Mouse (Mus musculus): ENCODE measurements around the gene Zranb2. TPM values are rescaled to one million over a fixed set of nuclear protein-coding genes. Genes with fewer than 3 reads are reported as not detected.

The Zranb2 gene
- polyA plus RNA-seq (2016; fragmentation: Nextera tagmentation; extraction: Ambion mirVana): 78.6 and 95.8 TPM in 2 replicates

DNA sequence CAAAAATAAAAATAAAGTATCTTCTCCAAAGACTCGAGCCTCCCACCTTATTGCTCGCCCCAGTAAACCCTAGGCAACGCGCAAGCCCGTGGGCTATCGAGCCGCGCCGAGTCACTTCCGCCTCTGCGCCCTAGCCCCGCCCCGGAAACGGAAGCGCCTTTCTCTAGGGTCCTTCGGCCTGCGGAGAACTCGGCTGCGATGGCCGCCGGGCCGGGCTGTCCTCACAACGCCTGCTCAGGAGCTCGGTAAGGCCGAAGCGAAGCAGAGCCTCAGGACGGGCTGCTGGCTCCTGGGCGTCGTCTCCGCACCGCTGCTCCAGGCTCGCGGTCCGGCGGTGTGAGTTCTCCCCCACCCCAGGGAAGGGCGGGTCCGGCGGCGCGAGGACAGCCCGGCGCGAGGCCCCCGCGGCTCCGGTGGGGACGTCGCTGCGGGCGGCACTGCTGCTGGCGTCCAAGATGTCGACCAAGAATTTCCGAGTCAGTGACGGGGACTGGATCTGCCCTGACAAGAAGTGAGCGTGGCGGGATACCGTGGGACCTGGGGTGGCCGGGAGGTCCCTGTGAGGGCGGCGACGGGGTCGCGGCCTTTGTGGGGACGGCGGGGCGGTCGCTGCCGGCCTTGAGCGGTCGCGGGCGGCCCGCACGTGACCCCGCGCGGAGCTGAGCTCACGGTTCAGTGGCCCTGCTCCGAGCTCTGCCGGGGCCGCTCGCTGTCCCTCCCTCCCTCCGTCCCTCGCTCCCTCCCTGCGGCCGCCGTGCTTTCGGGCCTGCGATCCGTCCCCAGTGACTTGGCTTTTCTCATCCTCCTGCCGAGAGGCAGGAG lies at the start of gene Zranb2:
Zranb2 (plus strand) TSS at position 197 of the 822 bp plus-strand sequence.
- peak within 1 kb of the TSS; percentile 86 for H3K4me3 ChIP-seq
- H3K27ac ChIP-seq: peak within 1 kb of the TSS; percentile 96
- peaks cover 3% of the 10 kb centered on the region; the same call in 1 of the 2 replicates for H3K4me1 ChIP-seq
- peak; percentile 95 for DNase-seq (ENCODE audit: low spot score)
- H3K9me3 ChIP-seq: no peaks in the 10 kb centered on the region
- H3K27me3 ChIP-seq (ENCODE audit: insufficient read depth, poor library complexity, severe bottlenecking): peaks cover 36% of the 10 kb centered on the region
- WGBS: under 1% methylated on average over 90 of the region's 91 CpGs
- peaks cover 23% of the 10 kb centered on the region for H3K36me3 ChIP-seq

DNA sequence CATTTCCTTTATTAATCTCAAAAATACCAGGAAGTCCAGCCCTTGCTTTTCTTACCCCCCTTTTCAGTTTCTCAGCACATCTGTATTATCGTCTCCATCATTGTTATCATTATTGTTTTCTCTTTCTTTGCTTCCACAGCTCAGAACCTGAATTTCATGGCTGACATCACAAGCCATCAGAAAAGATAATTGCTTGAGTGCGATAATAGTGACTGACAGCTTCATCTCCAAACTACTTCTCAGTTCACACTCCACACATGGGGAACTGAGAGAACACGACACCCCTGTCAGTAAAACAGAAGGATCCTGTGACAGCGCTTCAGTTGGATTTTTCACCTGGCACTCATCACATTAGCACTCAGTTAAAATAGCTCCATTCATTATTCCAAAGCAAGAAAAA lies 41.9 kb upstream of the Zranb2 start:
- H3K4me3 ChIP-seq: no peak overlapping the region
- H3K27me3 ChIP-seq (ENCODE audit: insufficient read depth, poor library complexity, severe bottlenecking): no peaks in the 10 kb centered on the region
- H3K36me3 ChIP-seq: no peaks in the 10 kb centered on the region
- no peak for DNase-seq (ENCODE audit: low spot score)
- WGBS: 40% methylated on average over 4 of the region's 4 CpGs
- peaks cover 5% of the 10 kb centered on the region; the same call in 1 of the 2 replicates for H3K4me1 ChIP-seq
- H3K27ac ChIP-seq: no peak overlapping the region
- H3K9me3 ChIP-seq: no peaks in the 10 kb centered on the region

DNA sequence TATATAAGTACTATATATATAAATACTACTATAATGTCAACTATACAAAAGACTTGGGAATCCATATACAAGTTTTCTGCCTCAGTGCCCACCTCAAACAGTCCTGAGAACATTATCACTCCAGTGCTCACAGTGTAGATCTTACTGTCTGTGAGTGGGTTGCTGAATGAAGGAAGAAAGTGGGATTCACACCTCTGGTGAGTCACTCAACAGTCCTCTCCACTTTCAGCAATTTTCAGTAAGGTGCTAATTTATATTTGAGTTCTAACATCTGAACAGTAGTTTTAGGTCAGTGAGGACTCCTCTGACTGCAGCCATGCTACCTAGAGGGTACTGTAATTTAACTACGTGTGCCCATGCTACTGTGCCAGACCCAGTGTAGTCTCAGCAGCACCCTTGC lies 31.7 kb upstream of the Zranb2 start:
- no peak overlapping the region for H3K27ac ChIP-seq
- no peak overlapping the region for H3K4me3 ChIP-seq
- no peaks in the 10 kb centered on the region for H3K9me3 ChIP-seq
- no peak for DNase-seq (ENCODE audit: low spot score)
- no peaks in the 10 kb centered on the region for H3K4me1 ChIP-seq
- no peaks in the 10 kb centered on the region for H3K27me3 ChIP-seq (ENCODE audit: insufficient read depth, poor library complexity, severe bottlenecking)
- 80% methylated on average over 1 of the region's 1 CpGs for WGBS
- H3K36me3 ChIP-seq: no peaks in the 10 kb centered on the region

DNA sequence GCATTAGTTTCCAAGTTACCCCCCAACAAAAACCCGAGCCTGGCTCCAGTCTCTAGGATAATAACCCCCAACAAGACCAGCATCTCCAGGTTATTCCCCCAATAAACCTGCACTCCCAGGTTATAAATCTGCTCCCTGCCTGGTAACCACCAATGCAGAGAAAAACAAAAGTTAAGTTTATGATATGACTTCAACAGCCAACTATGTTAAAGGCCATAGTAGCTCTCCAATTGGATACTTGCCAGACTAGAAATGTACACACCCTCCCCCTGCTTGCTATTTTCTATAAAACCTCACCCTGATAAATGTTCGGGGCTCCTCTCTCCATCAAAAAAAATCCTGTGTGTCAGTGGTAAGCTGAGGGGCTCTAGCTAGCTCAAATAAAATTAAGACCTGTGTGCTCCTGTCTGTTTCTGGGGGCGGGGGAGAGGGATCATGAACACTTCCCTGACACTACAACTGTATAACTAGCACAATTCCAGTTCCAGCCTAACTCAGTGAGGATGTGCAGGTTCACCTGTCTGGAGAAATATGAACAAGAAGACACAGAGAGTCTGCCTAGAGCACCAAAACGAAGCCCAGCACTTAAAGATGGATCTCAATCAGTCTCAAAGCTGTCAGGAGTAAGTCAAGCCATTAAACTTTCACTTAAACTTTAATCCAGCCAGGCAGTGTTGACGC lies 19.7 kb upstream of the Zranb2 start:
- no peaks in the 10 kb centered on the region for H3K27me3 ChIP-seq (ENCODE audit: insufficient read depth, poor library complexity, severe bottlenecking)
- WGBS: 68% methylated on average over 5 of the region's 5 CpGs
- no peaks in the 10 kb centered on the region for H3K36me3 ChIP-seq
- H3K9me3 ChIP-seq: no peaks in the 10 kb centered on the region
- no peak overlapping the region for H3K4me3 ChIP-seq
- no peak for DNase-seq (ENCODE audit: low spot score)
- H3K4me1 ChIP-seq: peaks cover 12% of the 10 kb centered on the region
- no peak overlapping the region for H3K27ac ChIP-seq

DNA sequence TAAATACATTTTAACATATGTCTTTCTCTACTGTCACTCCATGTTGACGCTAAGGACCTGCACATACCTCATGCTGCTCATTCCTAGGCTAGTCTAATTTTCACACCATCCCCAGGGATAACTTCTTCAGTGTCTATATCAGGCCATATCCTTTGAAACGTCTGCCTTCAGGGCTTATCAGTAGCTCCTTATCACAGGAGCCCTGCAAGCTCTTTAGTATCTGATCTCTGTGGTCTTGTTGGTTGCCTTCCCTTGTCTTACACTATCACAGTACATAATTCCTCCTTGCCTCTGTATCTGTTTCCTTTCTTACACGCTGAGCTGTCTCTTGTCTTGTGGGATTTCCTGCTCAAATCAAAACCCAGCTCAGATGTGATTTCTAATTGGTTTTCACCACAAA lies 17.5 kb upstream of the Zranb2 start:
- no peak for DNase-seq (ENCODE audit: low spot score)
- Histone ChIP-seq H3K27ac (no peak overlapping the region), H3K4me1 (peaks cover 12% of the 10 kb centered on the region), H3K36me3 (no peaks in the 10 kb centered on the region), H3K9me3 (no peaks in the 10 kb centered on the region), H3K4me3 (no peak overlapping the region), H3K27me3 (ENCODE audit: insufficient read depth, poor library complexity, severe bottlenecking) (no peaks in the 10 kb centered on the region)
- 17% methylated on average over 3 of the region's 3 CpGs for WGBS

DNA sequence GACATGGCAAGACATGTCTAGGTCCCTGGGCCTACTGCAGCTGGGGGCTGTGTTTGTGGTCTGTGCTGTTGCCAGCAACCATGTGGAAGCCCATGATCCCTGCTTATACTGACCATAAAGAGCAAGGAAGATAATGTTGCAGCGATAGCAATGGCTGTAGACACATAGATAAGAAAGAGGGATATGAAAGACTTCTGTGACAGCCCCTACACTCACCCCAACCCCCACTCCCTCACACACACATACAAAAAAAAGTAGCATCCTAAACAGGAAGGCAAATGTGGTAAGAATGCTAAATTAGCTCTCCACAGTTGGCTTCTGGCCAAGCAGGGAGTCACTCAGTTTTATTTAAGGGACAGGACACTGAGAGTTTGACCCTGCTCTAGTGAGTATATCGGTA lies 16.0 kb upstream of the Zranb2 start:
- DNase-seq (ENCODE audit: low spot score): no peak
- WGBS: 40% methylated on average over 2 of the region's 2 CpGs
- Histone ChIP-seq H3K27ac (no peak overlapping the region), H3K27me3 (ENCODE audit: insufficient read depth, poor library complexity, severe bottlenecking) (0 out of 2 replicates have a peak, but pooled peaks cover 7% of the 10 kb centered on the region), H3K4me1 (peaks cover 12% of the 10 kb centered on the region), H3K9me3 (no peaks in the 10 kb centered on the region), H3K4me3 (no peak overlapping the region), H3K36me3 (no peaks in the 10 kb centered on the region)

DNA sequence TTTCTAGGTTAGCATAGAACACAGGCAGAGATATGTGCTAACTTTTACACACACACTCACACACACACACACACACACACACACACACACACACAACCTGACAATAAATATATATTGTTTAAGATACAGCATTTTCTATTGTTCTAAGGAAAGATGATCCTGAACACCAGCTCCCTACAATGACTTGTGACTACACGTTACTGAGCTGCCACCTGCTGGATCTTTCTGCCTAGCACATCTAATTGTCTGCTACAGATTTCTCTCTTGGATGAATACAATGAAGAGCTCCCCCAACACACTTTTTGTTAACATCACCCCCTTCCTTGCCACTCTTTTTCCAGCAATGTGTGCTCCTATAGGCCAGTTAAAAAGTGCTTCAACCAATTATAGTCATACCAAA lies 13.5 kb upstream of the Zranb2 start:
- H3K4me1 ChIP-seq: peaks cover 12% of the 10 kb centered on the region
- H3K4me3 ChIP-seq: no peak overlapping the region
- H3K36me3 ChIP-seq: no peaks in the 10 kb centered on the region
- WGBS: 0% methylated on average over 1 of the region's 1 CpGs
- H3K27ac ChIP-seq: no peak overlapping the region
- H3K27me3 ChIP-seq (ENCODE audit: insufficient read depth, poor library complexity, severe bottlenecking): peaks cover 25% of the 10 kb centered on the region
- DNase-seq (ENCODE audit: low spot score): no peak
- H3K9me3 ChIP-seq: no peaks in the 10 kb centered on the region

DNA sequence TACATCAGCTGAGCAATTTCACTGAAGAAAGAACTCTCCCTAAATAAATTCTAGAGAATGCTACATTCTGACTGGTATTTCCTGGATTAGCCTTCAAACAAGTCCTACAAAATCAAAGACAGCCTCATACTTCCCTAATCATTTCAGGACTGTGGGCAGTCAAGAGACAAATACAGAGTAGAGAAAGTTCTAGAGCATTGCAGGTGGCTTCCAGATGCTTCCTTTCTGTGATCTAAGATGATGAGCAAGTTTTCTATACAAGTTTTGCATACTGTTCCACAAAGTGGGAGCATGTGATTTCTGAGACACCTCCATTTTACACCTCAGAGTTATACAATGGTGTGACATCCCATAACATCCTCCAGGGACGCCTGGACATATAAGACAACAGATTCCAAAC lies 10.1 kb upstream of the Zranb2 start:
- Histone ChIP-seq H3K27ac (no peak overlapping the region), H3K27me3 (ENCODE audit: insufficient read depth, poor library complexity, severe bottlenecking) (peaks cover 32% of the 10 kb centered on the region), H3K4me3 (no peak overlapping the region), H3K9me3 (no peaks in the 10 kb centered on the region), H3K4me1 (no peaks in the 10 kb centered on the region), H3K36me3 (no peaks in the 10 kb centered on the region)
- DNase-seq (ENCODE audit: low spot score): no peak
- WGBS: 33% methylated on average over 1 of the region's 1 CpGs

DNA sequence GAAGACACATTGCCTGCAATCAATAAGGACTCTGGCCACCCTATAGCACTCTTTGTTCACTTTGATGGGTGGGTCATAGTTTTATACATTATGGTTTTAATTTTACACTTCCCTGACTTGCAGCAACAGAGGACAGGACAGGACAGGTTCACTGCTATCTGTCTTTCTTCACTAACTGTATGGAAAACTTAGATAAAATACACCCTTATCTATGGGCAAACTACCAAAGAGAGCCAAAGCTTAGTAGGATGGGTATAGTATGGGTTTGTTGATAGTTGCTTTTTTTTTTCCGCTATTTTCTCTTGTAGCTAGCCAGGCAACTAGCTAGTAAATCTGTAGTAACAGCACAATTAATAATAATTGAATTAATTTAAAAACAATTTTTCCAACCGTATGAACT lies 2.4 kb upstream of the Zranb2 start:
- Histone ChIP-seq H3K27ac (no peak overlapping the region), H3K36me3 (peaks cover 3% of the 10 kb centered on the region; the same call in 1 of the 2 replicates), H3K9me3 (no peaks in the 10 kb centered on the region), H3K4me1 (peaks cover 3% of the 10 kb centered on the region; the same call in 1 of the 2 replicates), H3K27me3 (ENCODE audit: insufficient read depth, poor library complexity, severe bottlenecking) (peaks cover 46% of the 10 kb centered on the region), H3K4me3 (no peak overlapping the region)
- 78% methylated on average over 2 of the region's 2 CpGs for WGBS
- no peak for DNase-seq (ENCODE audit: low spot score)

DNA sequence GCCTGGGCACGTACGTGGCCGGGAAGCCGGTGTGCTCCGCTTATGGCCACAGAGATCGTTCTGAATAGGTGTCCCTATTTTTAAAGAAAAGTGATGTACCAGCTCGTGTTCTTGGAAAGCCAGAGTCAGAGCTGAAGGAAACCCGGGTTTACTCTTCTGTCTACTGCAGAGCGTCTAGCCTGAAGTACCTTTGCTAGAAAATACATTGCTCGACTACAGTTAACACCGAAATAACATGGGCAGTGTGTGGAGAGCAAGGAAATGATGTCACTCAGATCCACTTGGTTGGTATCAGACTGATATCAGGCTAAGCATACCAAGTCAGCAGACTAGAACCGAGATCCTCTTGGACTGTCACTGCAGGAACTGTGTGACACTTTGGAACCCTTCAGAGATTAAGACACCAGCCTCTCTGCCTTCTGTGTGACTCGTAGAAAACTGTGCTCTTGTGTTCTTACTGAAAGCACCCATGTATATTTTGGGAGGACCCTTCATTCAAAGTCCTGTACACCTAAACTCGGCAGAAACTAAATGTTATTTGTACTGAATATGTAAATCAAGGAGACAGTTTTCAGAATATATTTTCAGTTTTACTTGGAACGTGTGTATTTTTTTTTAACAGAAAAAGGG lies 941 bp downstream of the Zranb2 start:
- no peak for DNase-seq (ENCODE audit: low spot score)
- WGBS: 4% methylated on average over 15 of the region's 15 CpGs
- Histone ChIP-seq H3K9me3 (no peaks in the 10 kb centered on the region), H3K4me3 (peak overlapping the region; percentile 86), H3K27ac (peak overlapping the region; percentile 96), H3K4me1 (peaks cover 3% of the 10 kb centered on the region; the same call in 1 of the 2 replicates), H3K27me3 (ENCODE audit: insufficient read depth, poor library complexity, severe bottlenecking) (peaks cover 28% of the 10 kb centered on the region), H3K36me3 (peaks cover 30% of the 10 kb centered on the region)

DNA sequence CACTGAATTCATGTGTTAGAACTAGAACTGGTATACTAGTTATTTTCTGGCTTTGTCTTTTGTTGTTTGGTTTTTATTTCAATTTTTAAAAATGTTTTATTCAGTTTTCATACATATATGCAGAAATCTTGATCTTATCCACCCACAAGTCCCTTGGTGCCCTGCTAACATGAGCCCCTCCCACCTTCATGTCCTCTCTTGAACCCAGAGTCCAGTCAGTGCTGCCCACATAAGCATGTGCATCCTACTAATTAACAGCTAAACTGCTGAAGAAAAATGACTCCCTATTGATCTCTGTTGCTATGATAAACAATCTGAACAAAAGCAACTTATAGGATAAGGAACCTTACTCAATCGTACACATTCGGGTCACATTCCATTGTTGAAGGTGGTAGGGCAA lies 15.4 kb downstream of the Zranb2 start:
- WGBS: 93% methylated on average over 2 of the region's 2 CpGs
- Histone ChIP-seq H3K36me3 (peaks cover 55% of the 10 kb centered on the region), H3K27me3 (ENCODE audit: insufficient read depth, poor library complexity, severe bottlenecking) (no peaks in the 10 kb centered on the region), H3K27ac (no peak overlapping the region), H3K9me3 (no peaks in the 10 kb centered on the region), H3K4me3 (no peak overlapping the region), H3K4me1 (no peaks in the 10 kb centered on the region)
- no peak for DNase-seq (ENCODE audit: low spot score)

DNA sequence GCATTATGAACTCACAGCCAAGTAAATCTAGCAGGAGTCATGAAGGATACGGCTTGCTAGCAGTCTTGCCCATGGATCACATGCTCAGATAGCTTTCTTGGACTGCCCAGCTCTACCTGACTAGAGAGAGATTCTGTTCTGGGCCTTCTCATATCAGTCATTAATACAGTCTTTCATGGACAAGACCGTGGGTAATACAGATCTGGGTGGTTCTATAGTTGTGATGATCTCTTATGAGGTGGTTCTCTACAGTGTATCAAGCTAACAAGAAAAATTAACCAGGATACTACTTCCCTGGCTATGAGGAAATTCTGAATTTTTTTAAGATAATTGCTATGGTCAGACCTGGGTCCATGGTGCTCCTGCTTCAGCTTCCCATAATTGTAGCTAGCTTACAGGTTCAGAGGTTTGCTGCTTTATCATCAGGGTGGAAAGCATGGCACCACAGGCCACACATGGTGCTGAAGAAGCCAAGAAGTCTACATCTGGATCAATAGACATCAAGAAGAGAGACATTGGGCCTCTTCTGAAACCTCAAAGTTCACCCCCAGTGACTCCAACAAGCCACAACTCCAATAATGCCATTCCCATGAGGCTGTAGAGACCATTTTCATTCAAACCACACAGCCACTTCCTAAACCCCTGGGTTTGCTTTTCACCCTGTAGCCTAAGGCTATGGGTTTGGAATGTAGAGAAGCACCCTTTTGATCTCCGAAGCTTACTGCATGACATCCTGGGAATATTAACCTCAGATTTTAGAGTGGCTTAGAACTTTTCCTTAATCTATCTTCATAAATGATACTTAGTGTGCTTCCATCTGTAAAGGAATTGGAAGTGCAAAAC lies 16.0 kb downstream of the Zranb2 start:
- Histone ChIP-seq H3K9me3 (no peaks in the 10 kb centered on the region), H3K4me1 (no peaks in the 10 kb centered on the region), H3K27ac (no peak overlapping the region), H3K27me3 (ENCODE audit: insufficient read depth, poor library complexity, severe bottlenecking) (no peaks in the 10 kb centered on the region), H3K36me3 (peaks cover 48% of the 10 kb centered on the region), H3K4me3 (no peak overlapping the region)
- DNase-seq (ENCODE audit: low spot score): no peak
- whole genome bisulfite sequencing: 95% methylated on average over 3 of the region's 3 CpGs
